Mouse (Mus musculus): Measurements from ENCODE around the gene Tmem190.

GRCm38 (mm10) chr7:4739544-4740275 lies 43.0 kb upstream of the Tmem190 start, which contains the start of gene Kmt5c:
- no peak for TF ChIP-seq CTCF (IDR thresholded peaks at IDR 0.05; ENCODE audit: extremely low read depth, insufficient read depth, low read length)
- TF ChIP-seq POLR2A (IDR thresholded peaks at IDR 0.05; ENCODE audit: extremely low read depth, insufficient read depth, low read length): peak; percentile 80
